Mouse (Mus musculus) cerebral cortex, adult 2 months (tissue): ENCODE data around the gene Sept4.

ENCODE experiments used
- WGBS: fragments of 180-500 bp; shearing (Covaris S2); methylation state at CpG from one replicate; pipeline ENCODE4 v1.1.7; 2018; 5-methylcytosine and 5-hydroxymethylcytosine counted together

The Sept4 gene

DNA sequence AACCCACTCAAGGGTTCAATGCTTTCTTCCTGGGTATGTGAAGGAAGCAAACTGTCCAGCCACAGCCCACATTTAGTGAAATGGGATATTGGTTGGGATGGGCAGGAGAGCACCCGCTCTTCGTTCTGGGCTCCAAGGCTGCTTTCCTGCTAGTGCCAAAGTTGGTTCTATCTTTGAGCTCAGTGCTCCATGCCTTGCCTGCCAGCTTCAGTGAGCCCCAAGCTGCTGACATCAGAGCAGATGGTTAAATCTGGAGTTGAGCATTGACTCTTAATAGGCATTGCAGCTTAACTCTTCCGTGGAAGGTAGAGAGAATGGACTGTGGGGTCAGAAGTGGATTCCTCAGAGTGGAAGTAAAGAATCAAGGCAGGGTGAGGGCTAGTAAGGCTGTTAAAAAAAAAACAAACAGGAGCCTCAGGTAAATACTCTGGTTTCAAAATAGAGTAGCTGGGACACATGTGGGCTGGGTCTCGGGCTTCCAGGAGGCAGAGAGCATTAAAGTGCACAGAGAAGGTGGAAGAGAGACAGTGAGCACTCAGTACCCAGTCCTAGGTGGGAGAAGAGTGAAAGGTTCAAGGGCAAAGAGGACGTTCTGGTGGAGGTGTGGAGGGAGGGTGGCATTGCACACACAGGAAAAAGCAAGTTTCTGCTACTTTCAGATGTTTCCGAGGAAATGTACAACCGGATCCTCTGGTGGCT lies at the start of gene Sept4:
Sept4 (plus strand) TSS at position 649 of the 699 bp plus-strand sequence.
- 55% methylated on average over 7 of the region's 7 CpGs for WGBS

DNA sequence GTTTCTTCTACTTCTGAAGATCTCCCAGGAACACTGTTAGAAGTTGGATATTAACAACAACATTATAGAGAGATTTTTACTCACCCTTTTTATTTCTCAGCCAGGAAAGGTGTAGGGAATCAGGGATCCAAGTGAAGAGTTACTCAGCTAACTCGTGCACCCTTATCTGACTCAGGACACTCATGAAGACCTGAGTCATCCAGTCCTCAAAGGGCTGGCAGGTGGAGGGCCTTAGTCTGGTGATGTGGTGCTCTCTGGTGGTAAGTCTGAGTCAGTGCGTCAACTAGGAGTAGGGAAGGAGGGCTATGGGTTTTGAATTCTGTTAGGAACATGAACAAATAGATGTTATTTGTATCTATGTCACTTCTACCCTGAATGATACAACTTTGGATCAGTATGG lies 49.4 kb upstream of the Sept4 start:
- WGBS, result 25% methylated on average over 2 of the region's 2 CpGs

DNA sequence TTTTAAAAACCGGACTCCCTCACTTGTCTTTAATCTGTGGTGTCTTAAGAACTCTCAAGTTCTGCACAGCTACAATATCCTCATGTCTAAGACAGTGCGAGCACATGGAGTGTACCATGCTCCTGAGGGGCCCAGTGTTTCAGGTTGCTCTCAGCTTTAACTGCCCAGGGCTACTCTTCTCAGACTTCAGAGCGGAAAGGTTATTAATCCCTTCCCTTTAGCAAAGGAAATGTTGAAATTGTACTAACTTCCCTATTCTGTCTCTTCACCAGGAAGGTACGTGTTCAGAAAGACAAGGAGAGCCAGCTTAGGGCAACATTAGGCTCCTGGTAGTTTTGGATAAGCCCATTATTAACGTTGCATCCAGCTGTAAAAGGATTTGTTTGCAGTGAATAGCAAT lies 45.2 kb upstream of the Sept4 start:
- 81% methylated on average over 5 of the region's 5 CpGs for WGBS

DNA sequence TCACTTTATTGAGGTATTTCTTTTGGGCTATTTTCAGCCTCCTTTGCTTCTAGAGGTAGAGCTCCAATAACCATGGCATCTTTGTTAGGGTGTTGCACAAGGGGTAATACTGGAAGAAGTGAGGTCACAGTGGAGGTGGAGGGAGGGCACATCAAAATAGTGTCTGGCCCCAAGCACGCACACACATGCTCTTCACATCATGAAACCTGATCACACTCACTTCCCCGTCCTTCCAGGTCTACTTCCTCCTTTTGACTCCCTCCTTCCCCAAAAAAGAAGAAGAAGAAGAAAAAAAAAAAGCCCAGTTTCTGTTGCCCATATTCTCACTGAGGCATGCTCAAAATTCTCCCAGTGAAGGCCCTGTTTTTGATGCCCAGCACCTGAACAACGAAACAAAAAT lies 41.3 kb upstream of the Sept4 start:
- WGBS, result 84% methylated on average over 3 of the region's 3 CpGs

DNA sequence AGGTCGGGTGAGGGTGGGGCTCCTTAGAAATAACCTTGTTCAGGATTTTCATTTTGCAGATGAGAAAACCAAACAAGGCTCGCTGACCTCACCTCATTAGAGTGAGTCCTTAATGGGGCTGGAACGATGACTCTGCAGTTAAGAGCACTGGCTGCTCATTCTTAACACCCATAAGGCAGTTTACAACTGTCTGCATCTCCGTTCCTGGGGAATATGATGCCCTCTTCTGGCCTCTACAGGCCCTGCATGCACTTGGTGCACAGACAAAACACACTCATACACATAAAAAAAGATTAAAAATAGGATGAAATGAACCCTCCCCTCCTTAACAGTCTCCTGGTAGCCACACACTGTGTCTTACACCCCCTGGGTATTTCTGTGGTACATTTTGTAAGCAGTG lies 40.7 kb upstream of the Sept4 start:
- WGBS, result 79% methylated on average over 4 of the region's 4 CpGs

DNA sequence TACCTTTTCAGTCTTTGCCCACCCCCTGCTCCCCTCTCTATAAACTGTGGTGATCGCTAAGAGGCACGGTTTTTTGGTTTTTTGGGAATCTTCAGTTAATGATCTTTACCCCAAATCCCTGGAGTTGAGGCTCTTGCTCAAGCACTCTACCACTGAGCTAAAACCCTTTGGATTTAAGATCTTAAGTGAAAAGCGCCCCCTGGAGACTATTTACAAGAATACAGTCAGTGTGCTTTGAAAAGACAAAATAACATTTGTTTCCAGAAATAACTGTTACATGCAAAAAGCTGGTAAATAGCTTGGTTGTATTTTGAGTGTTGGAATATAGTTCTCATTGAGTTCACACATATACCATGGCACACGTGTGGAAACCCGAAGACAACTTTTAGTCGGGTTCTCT lies 37.0 kb upstream of the Sept4 start:
- 62% methylated on average over 6 of the region's 6 CpGs for WGBS

DNA sequence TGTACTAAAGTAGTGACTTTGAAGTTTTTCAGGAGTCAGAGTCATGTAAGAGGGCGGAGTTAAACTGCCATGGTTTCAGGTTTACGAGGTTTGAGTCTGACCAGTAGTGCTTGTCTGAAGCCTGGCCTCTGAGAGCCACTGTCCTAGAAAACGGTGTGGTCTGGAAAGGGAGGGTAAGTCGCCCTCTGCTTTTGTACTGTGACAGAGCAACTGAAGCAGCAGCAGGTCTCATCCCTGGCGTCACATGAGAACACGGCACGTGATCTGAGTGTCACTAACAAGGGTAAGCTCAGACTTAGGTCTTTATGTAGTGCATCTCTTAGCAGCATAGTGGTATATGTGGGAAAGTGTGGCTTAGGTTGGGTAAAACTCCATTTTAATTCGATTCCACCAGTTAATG lies 26.4 kb upstream of the Sept4 start:
- WGBS, result 68% methylated on average over 8 of the region's 8 CpGs

DNA sequence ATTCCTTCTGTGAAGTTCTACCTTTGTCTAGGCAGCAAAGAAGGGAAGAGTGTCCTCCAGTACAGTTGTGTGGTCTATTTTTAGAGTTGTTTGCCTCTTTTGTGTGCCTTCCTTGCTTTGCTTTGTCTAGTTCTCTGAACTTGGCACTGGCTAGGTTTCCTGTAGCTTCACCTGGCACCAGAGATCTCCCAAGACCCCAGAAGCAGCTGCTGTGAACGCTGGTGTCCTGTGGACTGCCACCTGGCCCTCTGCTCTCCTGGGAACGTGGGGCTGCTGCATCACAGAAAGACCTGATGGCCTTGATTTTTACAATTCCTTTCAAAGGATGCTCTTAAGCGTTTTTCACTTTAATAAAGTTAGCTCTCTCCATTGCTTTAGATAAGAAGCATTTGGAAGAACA lies 25.8 kb upstream of the Sept4 start:
- 62% methylated on average over 3 of the region's 3 CpGs for WGBS

DNA sequence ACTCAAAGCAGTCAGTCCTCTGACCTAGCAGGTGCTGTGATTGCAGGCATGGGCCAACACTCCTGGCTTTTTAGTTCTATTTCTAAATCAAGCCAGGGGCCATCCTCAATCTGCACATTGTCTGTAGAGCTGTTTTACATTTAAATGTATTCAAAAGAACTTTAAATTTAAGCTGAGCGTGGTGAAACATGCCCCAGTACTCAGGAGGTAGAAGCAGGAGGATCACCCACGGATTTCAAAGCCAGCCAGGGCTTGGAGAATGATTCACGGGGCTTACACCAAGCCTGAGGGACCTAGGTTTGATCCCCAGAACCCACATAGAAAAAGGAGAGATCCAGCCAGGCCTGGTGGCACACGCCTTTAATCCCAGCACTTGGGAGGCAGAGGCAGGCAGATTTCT lies 15.4 kb upstream of the Sept4 start:
- 63% methylated on average over 4 of the region's 4 CpGs for WGBS

DNA sequence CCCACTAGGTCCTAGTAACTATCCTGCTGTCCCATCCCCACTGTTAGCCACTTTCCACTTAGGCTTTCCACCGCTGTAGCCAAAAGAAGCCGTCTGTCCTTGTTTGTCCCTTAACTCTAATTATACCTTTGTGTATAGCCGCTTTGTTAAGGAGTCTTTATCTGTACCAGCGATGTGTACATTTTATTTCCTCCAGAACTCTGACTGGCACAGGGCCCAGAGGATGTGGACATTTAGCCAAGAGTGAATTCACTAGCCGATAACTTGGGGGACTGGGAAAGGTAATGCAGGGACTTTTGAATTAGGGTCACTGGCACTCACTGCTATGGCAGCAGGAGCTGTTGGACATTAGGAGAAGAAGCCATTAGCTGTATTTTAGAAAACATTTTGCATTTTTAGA lies 14.3 kb upstream of the Sept4 start:
- 36% methylated on average over 5 of the region's 5 CpGs for WGBS

DNA sequence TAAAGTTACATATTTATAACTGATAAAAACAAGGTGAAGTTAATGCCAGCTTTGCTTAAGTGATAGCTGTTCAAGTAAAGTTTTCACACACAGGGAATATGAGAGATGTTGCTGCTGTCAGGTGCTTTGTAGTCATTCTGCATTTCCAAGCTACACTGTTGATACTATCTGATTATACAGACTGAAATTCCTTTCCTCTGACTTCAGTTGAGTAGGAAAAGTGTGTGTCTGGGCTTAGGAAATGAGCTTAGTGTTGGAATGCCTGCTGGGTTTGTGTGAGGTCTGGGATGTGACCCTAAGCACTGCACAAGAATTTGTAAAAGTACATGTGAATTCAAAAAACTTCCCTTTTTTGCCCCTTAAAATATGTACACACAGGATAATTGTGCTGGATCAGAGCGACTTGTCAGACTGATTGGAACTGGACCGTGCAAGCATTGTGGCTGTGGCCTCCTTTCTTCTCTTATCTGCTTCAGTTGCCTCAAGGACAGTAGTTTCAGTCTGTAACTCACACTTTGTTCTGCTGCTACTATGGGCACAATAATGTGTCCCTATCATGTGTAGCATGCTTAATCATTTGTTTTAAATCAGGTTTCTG lies 13.5 kb upstream of the Sept4 start:
- WGBS, result 69% methylated on average over 2 of the region's 2 CpGs

DNA sequence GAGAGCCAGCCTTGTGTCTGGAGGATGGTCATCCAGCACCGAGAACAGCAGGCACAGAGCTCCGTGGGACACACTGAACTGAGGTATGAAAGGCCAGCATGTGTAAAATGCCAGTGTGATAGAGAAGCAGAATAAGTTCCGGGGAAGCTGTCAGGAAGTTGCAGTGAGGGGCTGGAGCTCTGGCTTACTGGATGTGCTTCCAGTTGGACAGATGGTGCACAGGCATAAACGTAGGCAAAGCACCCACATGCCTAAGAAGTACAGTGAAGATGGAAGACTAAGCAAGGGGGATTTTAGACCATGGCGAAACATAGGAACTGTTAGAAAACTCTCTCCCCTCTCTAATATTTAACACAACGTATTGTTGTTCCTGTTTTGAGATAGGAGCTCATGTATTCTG lies 7.5 kb upstream of the Sept4 start:
- 53% methylated on average over 6 of the region's 6 CpGs for WGBS

DNA sequence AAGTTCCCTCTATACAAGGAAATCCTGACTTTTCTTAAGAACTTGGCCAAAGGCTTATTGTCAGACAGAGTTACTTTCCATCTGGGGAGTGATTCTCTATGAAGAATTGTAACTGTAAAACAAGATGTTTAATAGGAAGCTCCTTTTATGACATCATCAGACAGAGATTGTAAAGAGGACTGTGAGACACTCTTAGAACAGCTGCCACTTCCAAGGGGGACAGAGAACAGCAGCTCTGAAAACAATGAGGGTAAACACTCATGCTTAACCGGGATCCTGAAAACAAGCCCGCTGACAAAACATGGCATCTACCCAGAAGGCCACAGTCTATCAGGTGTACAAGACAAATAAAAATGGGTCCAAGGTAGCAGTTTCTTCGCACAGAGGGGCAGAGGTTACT lies 2.2 kb upstream of the Sept4 start, which contains the start of gene Gm11492:
Gm11492 (plus strand) TSS at position 153 of the 400 bp plus-strand sequence.
- WGBS, result 70% methylated on average over 3 of the region's 3 CpGs

DNA sequence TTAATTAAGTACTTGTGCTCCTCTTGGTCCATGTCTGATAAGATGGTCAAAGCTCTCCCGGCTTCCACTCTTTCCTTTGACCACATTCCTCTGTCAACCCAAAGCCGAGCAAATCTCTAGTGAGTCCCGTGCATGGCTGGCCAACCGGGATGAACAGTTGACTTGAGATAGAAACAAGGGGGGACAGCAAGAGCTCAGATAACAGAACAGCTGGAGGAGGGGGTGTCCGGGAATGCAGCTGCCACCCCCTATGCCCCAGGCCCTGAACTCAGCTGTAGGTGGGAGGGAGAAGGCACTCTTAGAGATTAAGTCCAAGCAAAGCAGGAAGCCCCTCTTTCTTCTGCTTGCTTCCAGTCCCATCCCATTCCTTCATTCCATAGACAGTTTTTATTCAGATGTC lies 2.0 kb downstream of the Sept4 start:
- WGBS, result 76% methylated on average over 5 of the region's 5 CpGs

DNA sequence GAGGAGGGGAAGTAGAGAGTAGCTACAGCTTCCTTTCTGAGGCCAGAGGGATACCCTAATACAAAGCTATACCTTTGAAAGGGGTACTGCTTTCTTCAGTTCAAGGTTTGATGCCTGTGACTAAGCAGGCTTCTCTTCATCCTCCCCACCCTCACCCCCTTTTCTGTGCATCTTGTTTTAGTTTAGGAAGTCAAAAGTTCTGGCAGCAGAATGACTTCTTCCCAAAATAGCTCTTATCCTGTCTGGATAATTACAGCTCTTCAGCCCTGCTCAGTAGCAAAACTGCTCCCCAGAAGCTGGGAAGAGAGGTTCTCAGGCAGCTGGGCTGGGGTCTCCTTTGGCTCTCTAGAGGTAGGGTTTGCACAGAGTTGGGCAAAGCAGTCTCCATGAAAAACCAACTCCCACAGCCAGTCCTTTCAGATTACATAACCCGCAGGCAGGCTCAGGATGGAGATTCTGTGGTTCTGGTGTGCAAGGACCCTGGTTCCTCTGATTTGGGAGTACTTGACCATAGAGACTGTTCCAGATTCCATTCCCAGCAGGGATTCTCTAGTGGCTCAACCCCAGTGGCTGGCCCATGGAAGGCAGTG lies 2.8 kb downstream of the Sept4 start:
- 73% methylated on average over 1 of the region's 1 CpGs for WGBS

DNA sequence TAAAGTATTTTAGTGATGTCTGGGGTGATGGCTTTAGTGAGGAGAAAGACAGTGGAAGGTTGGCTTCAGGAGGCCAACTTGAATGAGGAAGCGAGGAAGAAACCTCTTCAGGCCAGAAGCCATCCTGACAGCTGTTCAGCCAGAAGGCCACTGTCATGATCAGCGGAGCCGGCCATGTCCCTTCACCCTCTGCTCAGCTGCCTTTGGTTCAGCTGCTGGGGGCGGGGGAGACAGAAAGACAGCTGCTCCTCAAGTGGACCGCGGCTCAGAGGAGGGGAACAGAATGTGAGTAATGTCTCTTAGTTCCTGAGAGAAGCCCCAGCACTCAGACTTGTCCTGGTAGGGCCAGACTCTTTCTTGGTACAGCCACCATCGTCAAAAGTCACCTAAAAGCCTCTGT lies 5.0 kb downstream of the Sept4 start:
- 73% methylated on average over 7 of the region's 7 CpGs for WGBS

DNA sequence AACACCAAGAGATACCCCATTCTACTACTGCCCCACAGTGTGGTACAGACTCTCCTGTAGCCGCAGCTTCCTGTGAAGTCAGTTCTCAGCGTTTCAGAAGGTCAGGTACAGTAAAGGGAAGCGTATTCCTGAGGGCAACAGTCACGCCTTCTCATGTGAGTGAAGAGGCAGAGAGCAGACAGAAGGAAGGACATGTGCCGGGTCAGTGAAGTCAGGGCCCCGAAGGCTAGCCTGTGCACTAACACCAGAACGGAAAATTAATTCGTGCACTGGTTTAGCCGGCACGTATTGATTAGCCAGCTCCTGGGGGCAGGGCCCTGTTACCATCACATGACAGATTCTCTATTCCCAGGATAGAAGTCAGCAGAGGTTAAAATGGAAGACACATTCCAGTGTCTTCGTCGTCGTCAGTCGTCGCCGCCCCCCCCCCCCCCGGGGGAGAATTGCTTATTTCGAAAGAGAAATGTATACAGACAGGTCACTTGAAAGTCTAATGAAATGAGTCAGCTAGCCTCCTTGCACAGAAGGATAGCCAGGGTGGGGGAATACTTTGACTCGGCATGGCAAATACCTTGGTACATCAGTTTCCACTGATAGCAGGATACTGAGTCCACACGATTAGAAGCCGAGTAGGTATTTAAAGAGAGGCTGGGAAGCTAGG lies 5.9 kb downstream of the Sept4 start:
- WGBS, result 85% methylated on average over 21 of the region's 21 CpGs

DNA sequence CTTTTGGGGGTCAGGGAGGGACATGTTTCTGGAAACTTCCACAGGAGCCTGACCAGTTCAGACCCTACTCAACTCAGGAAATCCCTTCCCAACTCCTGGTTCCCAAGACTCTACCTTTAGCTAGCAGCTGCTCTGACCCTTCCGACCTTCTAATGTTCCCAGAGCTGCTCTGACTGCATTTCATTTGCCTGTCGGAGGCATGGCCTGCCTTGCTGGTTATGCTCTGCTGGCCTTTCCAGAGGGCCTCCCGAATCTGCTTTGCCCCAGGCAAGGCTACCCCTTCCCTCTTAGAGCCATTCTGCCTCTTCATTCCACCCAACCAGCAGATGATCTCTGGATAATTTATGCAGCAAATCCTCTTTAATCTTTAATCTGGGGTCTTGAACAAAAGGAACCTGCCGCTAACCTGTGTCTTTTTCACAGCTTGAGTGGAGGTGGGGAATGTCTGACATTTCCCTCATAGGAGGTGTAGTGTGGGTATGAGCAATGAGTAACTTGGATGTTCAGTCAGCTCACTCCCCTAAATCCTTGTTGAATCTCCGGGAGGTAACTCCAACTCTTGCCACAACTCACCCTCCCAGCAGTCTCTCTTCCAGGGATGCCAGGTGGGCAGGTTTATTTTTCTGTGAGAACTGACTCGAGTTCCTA lies 9.0 kb downstream of the Sept4 start:
- 24% methylated on average over 6 of the region's 6 CpGs for WGBS

DNA sequence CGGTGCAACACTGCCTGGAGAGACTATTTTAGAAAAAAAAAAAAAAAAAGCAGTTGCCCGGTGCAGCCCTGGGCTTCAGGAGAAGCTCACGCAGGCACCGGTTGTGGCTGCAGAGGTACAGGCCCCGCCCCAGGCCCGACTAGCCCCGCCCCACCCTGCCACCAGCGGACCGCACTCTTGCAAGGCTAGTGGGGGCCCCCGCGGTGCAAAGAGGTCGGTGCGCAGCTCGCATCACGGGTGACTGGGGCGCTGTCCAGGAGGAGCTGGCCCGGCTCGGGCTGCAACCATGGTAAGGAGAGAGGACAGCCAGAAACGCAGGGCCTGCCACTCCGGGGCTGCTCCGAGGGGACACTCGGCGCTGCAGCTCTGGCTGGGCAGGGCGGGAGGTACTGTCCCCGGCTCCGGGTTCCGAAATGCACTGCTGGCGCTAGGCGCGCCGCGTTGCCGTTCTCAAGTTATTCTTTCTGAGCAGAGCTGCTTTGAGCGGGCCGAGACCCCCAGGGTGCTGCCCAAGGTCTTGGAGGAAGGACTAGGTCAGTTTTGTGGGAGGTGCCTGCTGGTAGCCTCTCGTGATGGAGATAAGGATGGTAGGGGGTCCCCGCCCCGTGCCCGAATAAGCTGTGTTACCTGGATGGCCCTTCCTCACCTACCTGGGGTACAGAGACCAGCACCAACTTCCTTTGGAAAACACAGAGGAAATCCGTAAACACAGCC lies 9.7 kb downstream of the Sept4 start:
- WGBS, result under 1% methylated on average over 40 of the region's 40 CpGs

DNA sequence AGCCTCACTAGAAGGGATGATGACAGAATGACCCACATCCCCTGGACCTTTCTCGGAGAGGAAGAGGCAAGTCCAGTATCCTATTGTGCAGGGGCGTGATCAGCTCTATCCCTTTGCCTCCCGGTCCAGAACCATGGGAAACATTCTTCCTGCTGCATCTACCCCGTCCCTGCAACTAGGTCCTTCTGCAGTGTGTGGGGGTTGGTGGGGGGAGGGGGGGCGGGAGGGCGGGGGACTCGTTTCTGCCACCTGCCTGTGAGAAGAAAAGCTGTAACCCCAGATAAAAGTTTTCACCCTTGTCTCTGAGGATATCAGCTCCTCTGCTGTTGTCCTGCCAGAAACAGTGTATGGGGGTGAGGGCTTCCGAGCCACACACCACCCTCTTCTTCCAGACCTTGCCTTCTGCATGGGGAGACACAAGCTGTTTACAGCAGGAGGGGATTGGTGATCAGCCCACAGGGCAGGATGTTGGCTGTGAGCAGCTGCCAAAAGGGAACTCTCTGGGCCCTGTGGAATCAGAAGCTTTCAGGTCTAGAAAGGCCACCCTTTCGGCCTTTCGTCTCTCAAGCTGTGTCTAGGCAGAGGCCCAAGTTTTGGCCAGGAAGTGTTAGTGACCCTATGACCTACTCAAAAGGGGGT lies 10.4 kb downstream of the Sept4 start:
- 9% methylated on average over 10 of the region's 10 CpGs for WGBS

DNA sequence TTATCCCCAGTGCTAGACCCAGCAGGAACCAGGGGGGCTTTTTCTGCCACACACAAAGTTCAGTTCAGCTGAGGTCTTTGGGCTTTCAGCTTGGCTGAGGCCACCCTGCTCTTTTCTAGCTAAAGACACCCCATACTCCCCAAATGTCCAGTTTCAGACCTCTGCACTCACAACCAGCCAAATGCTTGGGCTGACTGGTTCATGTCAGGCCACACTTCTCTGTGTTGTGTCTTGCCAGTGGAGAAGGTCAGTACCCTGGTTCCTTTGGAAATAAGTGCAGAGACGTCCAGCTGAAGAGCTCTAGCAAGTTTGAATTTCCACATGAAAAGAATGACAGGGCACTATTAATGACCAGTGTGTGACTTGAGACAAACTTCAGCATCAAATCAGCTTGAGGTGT lies 11.0 kb downstream of the Sept4 start:
- 43% methylated on average over 1 of the region's 1 CpGs for WGBS
